Mouse (Mus musculus) right cerebral cortex, postnatal 10 days (tissue): ENCODE measurements at regions not wholly inside any gene's neighbourhood (a gene's known extent, or its start where the extent isn't known, plus 50 kb on each side); places are given as distances from the start of the nearest gene placed in this dataset.
"Not testable (repeated sequence)": the region's sequence is repeated elsewhere in the genome, so short reads cannot be mapped to it uniquely, and the experiment has no call there.

Experiments
- DNase-seq, 2 experiments: peaks; one replicate each; pipeline ENCODE4 v3.0.0; 2021; ENCODE audit warnings: low spot score in 2 of 2

DNA sequence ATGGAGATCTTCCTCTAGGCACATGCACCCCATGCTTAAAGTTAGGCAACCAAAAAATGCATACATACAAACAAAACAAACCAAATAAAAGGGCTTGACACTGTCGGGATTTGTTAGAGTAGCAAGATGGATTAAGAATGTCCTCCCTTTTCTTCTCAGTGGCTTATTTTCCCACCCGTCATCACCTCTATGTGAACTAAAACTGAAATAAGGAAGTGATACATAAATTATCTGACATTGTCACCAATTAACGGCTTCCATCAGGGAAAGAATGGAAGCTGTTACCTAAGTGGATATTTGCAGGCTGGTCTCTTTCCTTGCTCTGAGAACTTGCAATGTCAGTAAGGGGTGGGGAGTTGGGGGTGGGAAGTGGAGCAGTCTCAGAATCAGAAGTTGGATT, 541.5 kb downstream of the Diaph3 start:
- DNase-seq = no peak

DNA sequence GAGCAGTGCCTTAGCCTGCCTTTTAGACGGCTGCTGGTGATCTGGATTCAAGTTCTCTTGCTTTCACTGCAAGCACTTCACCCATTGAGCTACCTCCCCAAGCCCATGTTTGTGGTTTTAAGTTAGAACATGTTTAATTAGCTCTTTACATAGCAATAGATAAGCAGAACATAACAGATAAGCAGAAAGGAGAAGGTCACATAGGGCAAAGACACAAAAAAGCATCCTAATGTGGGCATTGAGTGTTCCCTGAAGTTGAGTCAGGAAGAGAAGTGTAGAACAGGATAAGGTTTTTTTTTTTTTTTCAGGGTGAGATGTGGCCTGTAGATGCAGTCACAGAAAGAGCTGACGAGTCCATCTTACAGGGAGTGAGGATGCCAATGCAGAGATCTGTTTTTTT, 552.5 kb downstream of the Diaph3 start:
- no peak for DNase-seq

- not testable (repeated sequence) for DNase-seq
These were observed 555.1 kb downstream of the Diaph3 start for GRCm38 (mm10) chr14:86585959-86586358.

GRCm38 (mm10) chr14:86562728-86563127, 578.3 kb downstream of the Diaph3 start:
- peak in 1 of 2 experiments; percentile 20 for DNase-seq

DNA sequence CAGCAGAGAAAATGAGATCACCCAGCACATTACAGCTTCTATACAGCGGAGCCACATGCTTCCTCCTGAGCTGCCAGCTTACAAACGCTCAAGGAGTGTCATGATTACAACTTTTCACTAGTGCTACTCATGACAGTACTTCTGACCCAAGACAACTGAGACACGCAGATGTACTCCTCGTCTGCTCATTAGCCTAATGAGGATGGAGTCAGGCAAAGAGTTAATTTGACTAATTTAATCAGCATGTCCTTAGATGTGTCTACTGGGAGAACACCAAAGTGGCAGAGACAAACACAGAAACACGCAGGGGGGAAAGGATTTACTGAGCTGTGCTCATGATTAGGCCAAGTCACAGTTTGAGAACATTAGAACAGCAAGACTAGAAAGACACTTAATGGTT, 603.0 kb downstream of the Diaph3 start:
- DNase-seq = no peak

GRCm38 (mm10) chr14:86536341-86537027, 604.6 kb downstream of the Diaph3 start:
- DNase-seq = no peak

DNA sequence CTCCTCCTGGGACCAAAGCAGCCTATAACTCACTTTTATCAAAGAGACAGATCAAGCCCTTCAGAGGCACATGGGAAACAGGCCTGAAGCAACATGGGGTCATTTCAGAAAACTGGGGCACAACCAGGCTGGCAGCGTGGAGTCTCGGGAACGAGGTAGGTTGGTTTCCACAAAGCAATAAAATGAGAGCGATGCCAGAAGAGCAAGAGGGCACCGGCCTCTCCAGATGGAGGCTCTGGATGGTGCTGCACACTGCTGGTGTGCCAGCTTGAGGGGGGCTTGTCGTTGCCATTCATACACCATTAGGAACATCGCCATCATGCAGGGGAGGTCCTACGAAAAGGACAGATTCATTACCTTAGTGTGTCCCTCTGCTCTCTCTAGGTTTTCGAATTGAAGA, 630.6 kb downstream of the Diaph3 start:
- DNase-seq = no peak

DNA sequence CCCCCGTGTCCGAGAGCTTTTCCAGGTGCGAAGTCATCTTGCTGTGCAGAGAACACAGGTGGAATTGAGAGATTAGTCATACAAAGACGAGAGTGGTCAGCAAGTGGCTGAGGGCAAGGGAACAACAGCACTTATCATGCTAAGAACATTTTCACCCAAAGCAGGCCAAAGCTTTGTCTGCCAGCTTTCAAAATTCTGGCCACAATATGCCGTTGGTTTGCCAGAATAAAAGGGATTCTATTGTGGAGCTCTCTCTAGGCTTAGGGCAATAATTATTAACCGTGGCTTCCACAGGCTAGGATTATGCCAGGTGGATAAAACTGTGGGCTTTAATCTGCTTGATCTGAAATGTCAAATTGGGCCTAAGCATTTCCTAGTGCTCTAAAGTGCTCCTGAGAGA, 631.3 kb downstream of the Diaph3 start:
- DNase-seq = no peak

DNA sequence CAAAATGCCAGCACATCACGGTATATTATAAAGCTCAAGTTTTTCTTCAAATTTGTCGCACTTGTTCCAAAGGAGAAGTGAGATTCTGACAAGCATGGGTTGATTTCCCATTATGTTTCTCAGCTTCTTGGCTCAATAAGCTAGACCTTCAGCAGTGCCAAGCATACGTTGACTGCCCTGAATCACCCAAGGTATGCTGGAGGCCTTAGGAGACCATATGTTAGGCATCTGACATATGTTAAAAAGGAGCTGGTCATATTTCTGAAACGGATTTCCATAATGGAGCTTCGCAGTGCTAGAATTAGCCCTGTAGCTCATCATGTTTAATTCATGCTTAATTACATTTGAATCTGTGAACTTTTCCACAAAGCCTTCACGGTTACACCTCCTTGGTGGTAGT, 634.7 kb downstream of the Diaph3 start:
- no peak for DNase-seq

GRCm38 (mm10) chr14:86490826-86491225, 650.2 kb downstream of the Diaph3 start:
- DNase-seq = no peak

DNA sequence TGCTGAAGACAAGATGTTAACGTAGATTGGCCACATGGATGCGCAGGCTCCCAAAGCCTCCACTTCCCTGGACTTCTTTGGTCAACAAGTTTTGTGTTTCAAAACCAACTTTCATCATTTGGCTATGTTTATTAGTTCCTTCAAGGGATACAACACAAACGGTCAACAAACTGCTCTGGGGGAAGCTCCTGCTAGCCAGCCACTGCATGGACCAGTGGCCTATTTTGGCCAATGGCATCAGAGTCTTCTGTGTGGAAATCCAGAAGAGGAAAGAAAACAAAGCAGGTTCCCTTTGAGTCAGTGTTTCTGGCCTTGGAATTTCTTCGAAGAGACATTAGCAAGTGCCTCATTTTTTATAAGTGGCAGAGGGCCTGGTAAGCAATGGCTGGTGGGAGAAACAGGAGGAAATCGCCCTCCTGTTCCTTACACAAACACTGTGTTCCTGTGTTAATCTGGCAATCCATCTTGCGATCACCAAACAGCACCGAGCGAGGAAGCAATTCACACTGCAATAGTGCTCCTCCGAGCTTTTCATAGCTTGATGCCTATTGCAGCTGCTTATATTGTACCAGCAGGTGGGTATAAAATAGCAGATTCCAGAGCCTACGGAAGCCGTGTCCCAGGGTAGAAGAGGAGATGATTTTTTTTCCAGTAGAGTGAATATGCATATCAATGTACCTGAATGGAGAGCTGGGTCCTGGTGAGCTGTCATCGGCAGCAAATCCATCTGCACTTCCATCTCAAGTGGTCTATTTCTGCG, 651.0 kb downstream of the Diaph3 start:
- peak; percentile 28 to 35 for DNase-seq

DNA sequence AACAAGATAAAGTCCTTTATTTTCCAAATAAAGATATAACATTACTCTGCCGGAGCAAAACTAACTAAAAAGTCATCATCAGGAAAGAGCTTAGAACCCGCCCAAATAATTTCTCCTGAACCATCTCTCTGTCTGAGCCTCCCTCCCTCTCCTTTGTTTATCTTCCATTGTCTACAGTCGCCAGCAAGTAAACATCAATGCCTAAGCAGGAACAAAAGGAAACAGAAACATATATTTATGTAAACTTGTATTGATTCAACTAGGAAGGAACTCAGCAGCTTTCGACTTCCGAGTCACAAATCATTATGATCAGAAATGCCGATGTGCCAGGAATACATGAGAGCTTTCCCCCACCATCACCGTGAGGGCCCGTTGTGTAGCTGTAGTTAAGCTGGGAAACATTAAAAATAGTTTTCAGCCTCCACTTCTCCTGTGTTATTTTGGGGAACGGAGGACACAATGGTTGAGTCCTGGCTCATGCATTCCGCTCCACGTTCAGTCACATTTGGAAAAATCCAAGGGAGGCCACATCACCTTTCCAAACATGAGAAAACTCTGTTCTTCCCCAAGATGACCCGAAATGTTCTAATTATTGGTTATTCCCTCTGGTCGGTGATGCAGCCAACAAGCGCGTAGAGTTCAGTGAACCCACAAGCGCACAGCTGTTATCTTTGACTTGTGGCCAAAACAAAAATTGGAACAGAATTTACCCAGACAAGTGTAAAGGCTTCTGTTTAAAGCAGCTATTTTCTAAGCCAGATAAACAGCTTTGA, 651.8 kb downstream of the Diaph3 start:
- peak; percentile 43 to 56 for DNase-seq

GRCm38 (mm10) chr14:86487285-86487897, 653.6 kb downstream of the Diaph3 start:
- no peak for DNase-seq

- DNase-seq = no peak
These were observed 656.8 kb downstream of the Diaph3 start for GRCm38 (mm10) chr14:86484247-86484646.

- no peak for DNase-seq
These were observed 667.4 kb downstream of the Diaph3 start for GRCm38 (mm10) chr14:86473604-86474003.

- no peak for DNase-seq
These were observed 670.6 kb downstream of the Diaph3 start for GRCm38 (mm10) chr14:86470462-86470861.

GRCm38 (mm10) chr14:86467886-86468463, 673.1 kb downstream of the Diaph3 start:
- DNase-seq = no peak

- no peak for DNase-seq
These were observed 677.6 kb downstream of the Diaph3 start for GRCm38 (mm10) chr14:86463388-86463787.

GRCm38 (mm10) chr14:86453142-86453541, 687.9 kb downstream of the Diaph3 start:
- DNase-seq = no peak

DNA sequence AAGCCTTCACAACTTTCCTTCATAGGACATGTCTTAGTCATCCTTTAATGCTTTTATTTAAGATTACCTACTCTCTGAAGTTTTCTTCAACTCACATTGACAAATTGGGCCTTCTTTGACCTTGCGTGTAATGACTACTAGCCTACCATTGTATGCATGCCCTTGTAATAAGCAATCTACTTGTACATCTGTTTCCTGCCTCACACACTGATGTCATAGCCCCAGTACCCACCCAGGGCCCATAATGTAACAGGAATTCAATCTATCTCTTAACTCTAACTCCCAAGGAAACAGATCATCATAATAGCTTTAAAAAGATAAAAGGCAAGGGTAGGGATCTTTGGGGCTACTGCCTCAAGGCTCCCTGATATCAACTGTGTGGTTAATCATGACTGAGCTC, 690.4 kb downstream of the Diaph3 start:
- no peak for DNase-seq

DNA sequence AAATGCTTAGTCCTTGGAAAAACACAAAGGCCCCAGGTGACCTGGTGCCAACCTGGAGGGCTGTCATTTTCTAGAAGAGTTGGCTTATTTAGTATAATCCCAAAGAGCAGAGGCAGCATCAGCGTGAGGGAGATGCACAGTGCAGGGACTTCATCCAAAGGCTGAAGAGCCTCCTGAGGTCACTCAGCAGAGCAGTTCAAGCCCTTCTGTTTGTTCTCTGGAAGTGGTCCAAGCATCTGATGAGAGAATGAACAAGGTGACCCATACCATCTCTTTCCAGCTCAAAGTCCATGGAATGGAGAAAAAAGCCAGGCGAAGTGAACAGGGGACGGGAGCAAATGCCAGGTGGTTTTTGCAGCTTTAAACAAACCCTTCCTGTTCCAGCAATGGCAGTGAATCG, 695.9 kb downstream of the Diaph3 start:
- no peak for DNase-seq
